Mouse (Mus musculus) thymus, postnatal 10 days (tissue): ENCODE data around the gene Urgcp.
A peak's percentile ranks its signal among the peaks of the same experiment; 100 is the strongest.

ENCODE experiments used
- DNase-seq, 2 experiments: peaks; one replicate each; pipeline ENCODE4 v3.0.0; 2021; ENCODE audit warnings: low spot score in 2 of 2

The Urgcp gene

GRCm38 (mm10) chr11:5785732-5786131, 23.6 kb upstream of the Urgcp start:
- no peak for DNase-seq

GRCm38 (mm10) chr11:5782199-5782944, 20.2 kb upstream of the Urgcp start:
- DNase-seq, result no peak

GRCm38 (mm10) chr11:5780035-5780499, 17.9 kb upstream of the Urgcp start:
- no peak for DNase-seq

GRCm38 (mm10) chr11:5778481-5778880, 16.3 kb upstream of the Urgcp start:
- no peak for DNase-seq

GRCm38 (mm10) chr11:5766019-5766418, 3.8 kb upstream of the Urgcp start:
- no peak for DNase-seq

GRCm38 (mm10) chr11:5762633-5762982, 432 bp upstream of the Urgcp start:
- no peak for DNase-seq

- DNase-seq, result no peak
Measured at GRCm38 (mm10) chr11:5753755-5754154, 8.4 kb downstream of the Urgcp start.

- DNase-seq, result no peak
Measured at GRCm38 (mm10) chr11:5744951-5745350, 17.2 kb downstream of the Urgcp start.

GRCm38 (mm10) chr11:5742106-5742505, 20.1 kb downstream of the Urgcp start:
- no peak for DNase-seq

- peak; percentile 66 to 78 for DNase-seq
Measured at GRCm38 (mm10) chr11:5740965-5741627, 21.1 kb downstream of the Urgcp start.

GRCm38 (mm10) chr11:5740599-5740964, 21.6 kb downstream of the Urgcp start:
- DNase-seq, result no peak

- DNase-seq, result no peak
Measured at GRCm38 (mm10) chr11:5739846-5740245, 22.3 kb downstream of the Urgcp start.

- no peak for DNase-seq
Measured at GRCm38 (mm10) chr11:5738888-5739632, 23.1 kb downstream of the Urgcp start.

GRCm38 (mm10) chr11:5737137-5737536, 25.0 kb downstream of the Urgcp start:
- no peak for DNase-seq

- no peak for DNase-seq
Measured at GRCm38 (mm10) chr11:5734323-5734722, 27.9 kb downstream of the Urgcp start.

GRCm38 (mm10) chr11:5732401-5732800, 29.8 kb downstream of the Urgcp start:
- DNase-seq, result no peak

GRCm38 (mm10) chr11:5729582-5729981, 32.6 kb downstream of the Urgcp start:
- no peak for DNase-seq

GRCm38 (mm10) chr11:5718611-5719354, 43.4 kb downstream of the Urgcp start:
- no peak for DNase-seq

GRCm38 (mm10) chr11:5716938-5717705, 45.1 kb downstream of the Urgcp start:
- DNase-seq, result no peak

- no peak for DNase-seq
Measured at GRCm38 (mm10) chr11:5716246-5716645, 45.9 kb downstream of the Urgcp start.

GRCm38 (mm10) chr11:5715630-5716105, 46.5 kb downstream of the Urgcp start, which contains the start of gene Mrps24:
TSS of gene Mrps24 (minus strand) at chr11:5715680.
- DNase-seq, result no peak
